Mouse (Mus musculus): ENCODE data around the gene Aknad1.

GRCm38 (mm10) chr3:108751061-108751460 is 11.6 kb downstream of the Aknad1 start:
- no peak for TF ChIP-seq CTCF (IDR thresholded peaks at IDR 0.05; ENCODE audit: control insufficient read depth, insufficient read depth, low read length)
- no peak for TF ChIP-seq POLR2A (IDR thresholded peaks at IDR 0.05; ENCODE audit: borderline replicate concordance, control insufficient read depth, low read depth, low read length)
